Mouse (Mus musculus) embryo, embryonic 11.5 days (tissue): ENCODE results near the gene Togaram2.
A peak's percentile ranks its signal among the peaks of the same experiment; 100 is the strongest.
"Not testable (repeated sequence)": the region's sequence is repeated elsewhere in the genome, so short reads cannot be mapped to it uniquely, and the experiment has no call there.

Experiments used
- DNase-seq: peaks from one replicate; pipeline ENCODE4 v3.0.0-alpha.2; 2012; ENCODE audit warnings: low read depth, low spot score

Gene Togaram2

GRCm38 (mm10) chr17:71673092-71673491 is at the start of gene Togaram2:
Togaram2 (plus strand) TSS chr17:71673261.
- DNase-seq = no peak

GRCm38 (mm10) chr17:71631806-71632205 is 41.3 kb upstream of the Togaram2 start:
- no peak for DNase-seq

- no peak for DNase-seq
Observed at GRCm38 (mm10) chr17:71633350-71633749, 39.7 kb upstream of the Togaram2 start.

- DNase-seq = no peak
Observed at GRCm38 (mm10) chr17:71636786-71637185, 36.3 kb upstream of the Togaram2 start.

- no peak for DNase-seq
Observed at GRCm38 (mm10) chr17:71637750-71638265, 35.3 kb upstream of the Togaram2 start.

GRCm38 (mm10) chr17:71639056-71639455 is 34.0 kb upstream of the Togaram2 start:
- DNase-seq = not testable (repeated sequence)

GRCm38 (mm10) chr17:71640421-71641085 is 32.5 kb upstream of the Togaram2 start:
- no peak for DNase-seq

GRCm38 (mm10) chr17:71642190-71642589 is 30.9 kb upstream of the Togaram2 start:
- no peak for DNase-seq

GRCm38 (mm10) chr17:71650011-71650410 is 23.1 kb upstream of the Togaram2 start:
- no peak for DNase-seq

GRCm38 (mm10) chr17:71652495-71652894 is 20.6 kb upstream of the Togaram2 start:
- DNase-seq = no peak

GRCm38 (mm10) chr17:71652934-71653333 is 20.1 kb upstream of the Togaram2 start:
- no peak for DNase-seq

GRCm38 (mm10) chr17:71657521-71657920 is 15.5 kb upstream of the Togaram2 start:
- no peak for DNase-seq

GRCm38 (mm10) chr17:71658666-71659065 is 14.4 kb upstream of the Togaram2 start:
- no peak for DNase-seq

- no peak for DNase-seq
Observed at GRCm38 (mm10) chr17:71660390-71660789, 12.7 kb upstream of the Togaram2 start.

GRCm38 (mm10) chr17:71662751-71663250 is 10.3 kb upstream of the Togaram2 start:
- DNase-seq = peak; percentile 62

GRCm38 (mm10) chr17:71663491-71663890 is 9.6 kb upstream of the Togaram2 start:
- no peak for DNase-seq

GRCm38 (mm10) chr17:71664172-71664571 is 8.9 kb upstream of the Togaram2 start:
- DNase-seq = no peak

- no peak for DNase-seq
Observed at GRCm38 (mm10) chr17:71665201-71665600, 7.9 kb upstream of the Togaram2 start.

- no peak for DNase-seq
Observed at GRCm38 (mm10) chr17:71669511-71669910, 3.5 kb upstream of the Togaram2 start.

- peak; percentile 8 for DNase-seq
Observed at GRCm38 (mm10) chr17:71671840-71672546, 1.1 kb upstream of the Togaram2 start.

- DNase-seq = no peak
Observed at GRCm38 (mm10) chr17:71673936-71674335, 875 bp downstream of the Togaram2 start.

- DNase-seq = no peak
Observed at GRCm38 (mm10) chr17:71674886-71675285, 1.8 kb downstream of the Togaram2 start.

GRCm38 (mm10) chr17:71681666-71682065 is 8.6 kb downstream of the Togaram2 start:
- no peak for DNase-seq
